Mouse (Mus musculus) heart, postnatal 10 days (tissue): ENCODE data around the gene Ccpg1os. TPM values are rescaled to one million over a fixed set of nuclear protein-coding genes. Genes with fewer than 3 reads are reported as not detected.

Source experiments
- microRNA-seq, 2 experiments: library from miRNA; unstranded; fragments of <30 nt; microRNA quantifications; one replicate each; pipeline ENCODE4 v1.2.0; 2022
- total RNA-seq, 2 experiments: library from RNA; stranded (reverse); gene quantifications; 2 replicates each; pipeline ENCODE4 v1.2.3; 2021

The Ccpg1os gene
- total RNA-seq, 2 experiments from 2014 or later = 4.6 to 4.7 TPM

Small RNAs within 50 kb of the gene (microRNA-seq; reads per million reads assigned to microRNA genes)
- 0 reads per million in 2 experiments for gene Gm27353

Other genes with a start within 250 kb of the Ccpg1os start
- under 1 TPM; 0.22 TPM for gene Prtg, start 178.5 kb downstream of the Ccpg1os start, total RNA-seq
- gene Pygo1, start 59.7 kb downstream of the Ccpg1os start, total RNA-seq = 1 to 10 TPM; 7.4 to 8.3 TPM
- under 1 TPM; 0.43 to 0.79 TPM for gene Dyx1c1, start 26.6 kb downstream of the Ccpg1os start, total RNA-seq
- gene Gm44503, start 26.5 kb downstream of the Ccpg1os start, total RNA-seq = not detected
- gene Ccpg1, start within 50 bp of the Ccpg1os start, total RNA-seq = 10 to 100 TPM; 53.4 to 53.9 TPM
- gene Pigb, start 55.0 kb upstream of the Ccpg1os start, total RNA-seq = 1 to 10 TPM; 3.9 to 4.3 TPM
- gene Rab27a, start 59.5 kb upstream of the Ccpg1os start, total RNA-seq = 1 to 10 TPM; 4.4 to 6.7 TPM
- gene Khdc3, start 116.5 kb upstream of the Ccpg1os start, total RNA-seq = not detected
- not detected for gene Gm20509, start 117.1 kb upstream of the Ccpg1os start, total RNA-seq
- gene Rsl24d1, start 128.0 kb upstream of the Ccpg1os start, total RNA-seq = 10 to 100 TPM; 54.9 to 60.4 TPM